Mouse (Mus musculus) CH12.LX (cell line): ENCODE data around the gene Ptpn14. TPM values are rescaled to one million over a fixed set of nuclear protein-coding genes. Genes with fewer than 3 reads are reported as not detected.
A peak's percentile ranks its signal among the peaks of the same experiment; 100 is the strongest.

Source experiments
- DNase-seq: peaks from one replicate; pipeline ENCODE4 v3.0.0-alpha.2; 2013; ENCODE audit errors: extremely low read depth
- H3K27ac ChIP-seq: 2 replicates; pipeline ENCODE4 v1.5.1; 2012; ENCODE audit warnings: low read depth, mild to moderate bottlenecking, control low read depth, moderate library complexity; ENCODE audit not compliant: insufficient read depth
- H3K27me3 ChIP-seq: replicated peaks from 2 replicates; pipeline ENCODE3; 2012; ENCODE audit warnings: inconsistent platforms
- H3K36me3 ChIP-seq, 2 experiments: replicated peaks in 1 of 2; 2 replicates each; pipeline versions ENCODE3 to v1.6.1; 2012; ENCODE audit warnings: inconsistent platforms in 1 of 2, low read length in 1 of 2, mild to moderate bottlenecking in 1 of 2, mixed read lengths in 1 of 2, moderate library complexity in 1 of 2; ENCODE audit not compliant: control insufficient read depth in 1 of 2, insufficient read depth in 1 of 2
- H3K4me1 ChIP-seq, 2 experiments: 2 replicates each; pipeline ENCODE4 v1.6.1; 2012; ENCODE audit warnings: inconsistent platforms in 1 of 2, moderate library complexity in 1 of 2; ENCODE audit not compliant: insufficient read depth in 2 of 2, control insufficient read depth in 1 of 2
- H3K4me2 ChIP-seq: 2 replicates; pipeline ENCODE4 v1.6.1; 2012; ENCODE audit warnings: low read depth, mild to moderate bottlenecking, control low read depth; ENCODE audit not compliant: poor library complexity, insufficient read depth, severe bottlenecking
- H3K4me3 ChIP-seq, 3 experiments: fragments of 150-350 bp in 1 of 3; sonication (generic) in 1 of 3; replicated peaks in 1 of 3; 2 replicates each; pipeline versions ENCODE3 to v1.5.1; 2011 to 2012; ENCODE audit warnings: low read depth in 2 of 3, low read length in 2 of 3, mild to moderate bottlenecking in 2 of 3, moderate library complexity in 2 of 3, control low read depth in 1 of 3, improper control_type of control experiment in 1 of 3, inconsistent platforms in 1 of 3, mixed read lengths in 1 of 3; ENCODE audit not compliant: poor library complexity in 1 of 3
- H3K79me2 ChIP-seq: replicated peaks from 2 replicates; pipeline ENCODE4 v1.6.1; 2012; ENCODE audit warnings: mild to moderate bottlenecking, moderate library complexity; ENCODE audit not compliant: control insufficient read depth, poor library complexity, insufficient read depth, severe bottlenecking; ENCODE audit errors: extremely low read depth
- H3K9ac ChIP-seq: 2 replicates; pipeline ENCODE4 v1.6.1; 2012; ENCODE audit warnings: low read depth, mild to moderate bottlenecking, control low read depth, moderate library complexity; ENCODE audit not compliant: insufficient read depth
- H3K9me3 ChIP-seq: replicated peaks from 2 replicates; pipeline ENCODE3; 2012; ENCODE audit warnings: low read length, inconsistent platforms, mixed read lengths
- BHLHE40 ChIP-seq: IDR thresholded peaks from 2 replicates; pipeline ENCODE4 v1.6.1; 2011; ENCODE audit warnings: mild to moderate bottlenecking, low read depth, low read length, improper control_type of control experiment
- CTCF ChIP-seq, 2 experiments: IDR thresholded peaks in 1 of 2; conservative IDR thresholded peaks in 1 of 2; 2 replicates each; pipeline ENCODE4 v1.5.1; 2011 to 2012; ENCODE audit warnings: low read depth in 2 of 2, low read length in 2 of 2, improper control_type of control experiment in 1 of 2, inconsistent platforms in 1 of 2, mild to moderate bottlenecking in 1 of 2, moderate library complexity in 1 of 2
- ELF1 ChIP-seq: IDR thresholded peaks from 2 replicates; pipeline ENCODE4 v1.6.1; 2014; ENCODE audit warnings: low read depth, mild to moderate bottlenecking, inconsistent platforms, low read length, improper control_type of control experiment
- EP300 ChIP-seq: IDR thresholded peaks from 2 replicates; pipeline ENCODE4 v1.6.1; 2011; ENCODE audit warnings: low read length, improper control_type of control experiment
- IRF4 ChIP-seq: IDR thresholded peaks from 2 replicates; pipeline ENCODE4 v1.6.1; 2014; ENCODE audit warnings: low read depth, mild to moderate bottlenecking, inconsistent platforms, low read length, improper control_type of control experiment
- KAT2A ChIP-seq: IDR thresholded peaks from 2 replicates; pipeline ENCODE4 v1.6.1; 2012; ENCODE audit warnings: low read length, improper control_type of control experiment, inconsistent platforms; ENCODE audit not compliant: insufficient replicate concordance
- MYC ChIP-seq: IDR thresholded peaks from 2 replicates; pipeline ENCODE4 v1.6.1; 2011; ENCODE audit warnings: low read depth, mild to moderate bottlenecking, improper control_type of control experiment, low read length
- POLR2A ChIP-seq: IDR thresholded peaks from 2 replicates; pipeline ENCODE4 v1.6.1; 2011; ENCODE audit warnings: low read depth, mild to moderate bottlenecking, improper control_type of control experiment, low read length
- SIN3A ChIP-seq: IDR thresholded peaks from 2 replicates; pipeline ENCODE4 v1.6.1; 2012; ENCODE audit warnings: low read length, improper control_type of control experiment, inconsistent platforms
- TBP ChIP-seq: conservative IDR thresholded peaks from 2 replicates; pipeline ENCODE4 v1.6.1; 2011; ENCODE audit warnings: low read depth, low read length, improper control_type of control experiment
- UBTF ChIP-seq: IDR thresholded peaks from 2 replicates; pipeline ENCODE4 v1.6.1; 2012; ENCODE audit warnings: low read depth, mild to moderate bottlenecking, inconsistent platforms, low read length, improper control_type of control experiment, moderate library complexity
- USF2 ChIP-seq: conservative IDR thresholded peaks from 2 replicates; pipeline ENCODE4 v1.6.1; 2011; ENCODE audit warnings: low read depth, low read length, improper control_type of control experiment
- ZMIZ1 ChIP-seq: IDR thresholded peaks from 2 replicates; pipeline ENCODE4 v1.6.1; 2012; ENCODE audit warnings: low read depth, mild to moderate bottlenecking, inconsistent platforms, low read length, improper control_type of control experiment
- dilution Hi-C: fragments of 300-500 bp; cut with MboI; formaldehyde crosslinking; loops from 2 replicates; pipeline ENCODE4 v1.14.3; 2020; ENCODE audit warnings: low sequenced_read_pairs; ENCODE audit not compliant: extremely low pct_unique_long_range_greater_than_20kb, extremely low pct_ligation_motif_present
- in situ Hi-C: fragments of 300-500 bp; cut with MboI; formaldehyde crosslinking; loops from 3 replicates; pipeline ENCODE4 v1.14.3; 2019; ENCODE audit warnings: low sequenced_read_pairs, low pct_ligation_motif_present, low pct_unique_long_range_greater_than_20kb, mixed read lengths
- polyA plus RNA-seq: library from polyadenylated mRNA; unstranded; fragments of >175 nt; gene quantifications from 2 replicates; pipeline ENCODE4 v1.2.1, GENCODE M21; 2012; ENCODE audit warnings: low read depth; ENCODE audit not compliant: insufficient read length
- total RNA-seq, 2 experiments: library from RNA; depleted of rRNA; stranded (reverse); fragments of 300-350 nt in 1 of 2; fragments of >200 nt in 1 of 2; gene quantifications; 2 replicates each; pipeline ENCODE4 v1.2.3; 2012 to 2014

Ptpn14 gene
- total and polyA plus RNA-seq, 3 experiments, result under 0.01 to 0.10 TPM; not detected in 1

- Histone ChIP-seq H3K4me2 (no peak overlapping the region), H3K9ac (no peak overlapping the region), H3K9me3 (no peaks in the 10 kb centered on the region), H3K4me1 (peaks cover 0 to 13% of the 10 kb centered on the region in 2 experiments; a peak in 1 of 4 replicates), H3K4me3 (no peak overlapping the region), H3K36me3 (peaks cover 6 to 32% of the 10 kb centered on the region in 2 experiments), H3K79me2 (no peaks in the 10 kb centered on the region), H3K27me3 (no peaks in the 10 kb centered on the region), H3K27ac (no peak overlapping the region)
- dilution Hi-C loops (no loop called here), in situ Hi-C loops (no loop called here)
- TF ChIP-seq MYC (no peak), EP300 (no peak), UBTF (no peak), USF2 (no peak), SIN3A (no peak), ELF1 (no peak), BHLHE40 (no peak)
- no peak for DNase-seq
Measured at GRCm38 (mm10) chr1:189876162-189876561, 148.1 kb downstream of the Ptpn14 start.

- TF ChIP-seq CTCF (conservative IDR thresholded peaks at IDR 0.05 in 1 of 2, IDR thresholded peaks at IDR 0.05 in 1 of 2; ENCODE audit: low read depth in 2 of 2, low read length in 2 of 2) (peak in 1 of 2 experiments; percentile 5; a peak in 1 of 4 replicates), IRF4 (no peak)
- TF ChIP-seq, all 38 proteins: peak for 1
- Histone ChIP-seq H3K4me1 (peaks cover 0 to 13% of the 10 kb centered on the region in 2 experiments; a peak in 1 of 4 replicates), H3K9me3 (no peaks in the 10 kb centered on the region), H3K79me2 (no peaks in the 10 kb centered on the region), H3K27ac (no peak overlapping the region), H3K9ac (no peak overlapping the region), H3K36me3 (peaks cover 16 to 62% of the 10 kb centered on the region in 2 experiments), H3K4me2 (no peak overlapping the region), H3K27me3 (no peaks in the 10 kb centered on the region), H3K4me3 (no peak overlapping the region)
- DNase-seq, result no peak
- dilution Hi-C loops, result no loop called here
- in situ Hi-C loops, result no loop called here
Measured at GRCm38 (mm10) chr1:189879212-189879611, 151.1 kb downstream of the Ptpn14 start.

- Histone ChIP-seq H3K36me3 (peaks cover 20 to 70% of the 10 kb centered on the region in 2 experiments), H3K27ac (no peak overlapping the region), H3K9me3 (no peaks in the 10 kb centered on the region), H3K4me1 (peaks cover 0 to 13% of the 10 kb centered on the region in 2 experiments; a peak in 1 of 4 replicates), H3K79me2 (no peaks in the 10 kb centered on the region), H3K4me2 (no peak overlapping the region), H3K9ac (no peak overlapping the region), H3K27me3 (no peaks in the 10 kb centered on the region), H3K4me3 (no peak overlapping the region)
- dilution Hi-C loops, result no loop called here
- DNase-seq, result no peak
- in situ Hi-C loops, result loop anchor here (5.0 kb wide), 1 partner anchor 173 kb away; no protein-coding TSS in a partner anchor
- TF ChIP-seq KAT2A (no peak), ZMIZ1 (no peak), POLR2A (no peak), TBP (no peak), IRF4 (no peak)
Measured at GRCm38 (mm10) chr1:189879965-189880364, 151.9 kb downstream of the Ptpn14 start.
